Mouse (Mus musculus) hindbrain, embryonic 10.5 days (tissue): Measurements from ENCODE around the gene Asb4. TPM values are rescaled to one million over a fixed set of nuclear protein-coding genes. Genes with fewer than 3 reads are reported as not detected.

Source experiments
- DNase-seq: peaks from one replicate; pipeline ENCODE4 v3.0.0-alpha.2; 2017; ENCODE audit warnings: low spot score
- H3K27ac ChIP-seq: fragments of 300-500 bp; sonication (generic); 2 replicates; pipeline ENCODE4 v1.5.1; 2016; ENCODE audit warnings: mild to moderate bottlenecking, moderate library complexity
- H3K27me3 ChIP-seq: fragments of 300-500 bp; sonication (generic); 2 replicates; pipeline ENCODE4 v1.6.1; 2016; ENCODE audit warnings: mild to moderate bottlenecking; ENCODE audit not compliant: poor library complexity, insufficient read depth, severe bottlenecking
- H3K36me3 ChIP-seq: fragments of 300-500 bp; sonication (generic); 2 replicates; pipeline ENCODE4 v1.6.1; 2016; ENCODE audit warnings: mild to moderate bottlenecking, moderate library complexity
- H3K4me1 ChIP-seq: fragments of 300-500 bp; sonication (generic); replicated peaks from 2 replicates; pipeline ENCODE4 v1.6.1; 2016; ENCODE audit warnings: mild to moderate bottlenecking
- H3K4me3 ChIP-seq: fragments of 300-500 bp; sonication (generic); 2 replicates; pipeline ENCODE4 v1.5.1; 2016; ENCODE audit warnings: mild to moderate bottlenecking, moderate library complexity
- H3K9me3 ChIP-seq: fragments of 300-500 bp; sonication (generic); 2 replicates; pipeline ENCODE4 v1.6.1; 2016; ENCODE audit warnings: mild to moderate bottlenecking, moderate library complexity
- WGBS: fragments of 180-500 bp; shearing (Covaris S2); methylation state at CpG from one replicate; pipeline ENCODE4 v1.1.7; 2016; 5-methylcytosine and 5-hydroxymethylcytosine counted together
- polyA plus RNA-seq: library from polyadenylated mRNA; unstranded; fragments of >200 nt; fragmentation: Nextera tagmentation; extraction: Ambion mirVana; gene quantifications from 2 replicates; pipeline ENCODE4 v1.2.1, GENCODE M21; 2016

Asb4 gene
- polyA plus RNA-seq, 1 experiment from 2014 or later, result 24.3 TPM

DNA sequence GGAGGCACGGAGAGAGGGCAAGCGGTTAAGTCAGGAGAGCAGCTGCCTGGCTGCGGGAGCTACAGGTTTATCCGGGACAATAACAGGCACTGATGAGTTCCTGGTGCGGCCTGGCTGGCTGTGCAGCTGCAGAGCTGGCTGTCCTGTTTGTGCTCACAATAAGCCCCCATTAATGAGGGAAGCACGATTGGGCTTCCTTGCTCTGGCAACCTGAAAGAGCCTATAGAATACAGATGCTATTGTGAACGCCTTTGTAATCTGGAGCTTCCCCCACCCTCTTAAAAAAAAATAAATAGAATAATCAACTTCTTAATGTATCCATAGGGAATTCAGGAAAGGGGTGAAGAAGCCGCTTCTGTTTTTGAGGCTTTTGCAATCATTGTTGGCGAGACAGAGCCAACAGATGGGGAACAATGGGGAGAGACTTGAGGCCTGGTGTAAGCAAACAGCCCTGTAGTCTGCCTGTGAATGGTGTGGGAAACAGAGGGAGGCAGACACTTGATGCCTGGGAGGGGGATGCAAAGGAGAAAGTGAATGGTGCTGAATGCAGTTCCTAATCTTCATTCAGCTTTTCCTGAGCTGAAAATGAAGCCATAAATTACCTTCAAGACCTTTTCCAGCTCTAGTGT lies 2.4 kb upstream of the Asb4 start:
- Histone ChIP-seq H3K36me3 (no peaks in the 10 kb centered on the region), H3K4me3 (peak overlapping the region; percentile 32), H3K27me3 (no peaks in the 10 kb centered on the region), H3K9me3 (no peaks in the 10 kb centered on the region), H3K27ac (peak overlapping the region; percentile 93), H3K4me1 (peaks cover 65% of the 10 kb centered on the region)
- WGBS, result 4% methylated on average over 9 of the region's 9 CpGs
- peak; percentile 81 for DNase-seq

DNA sequence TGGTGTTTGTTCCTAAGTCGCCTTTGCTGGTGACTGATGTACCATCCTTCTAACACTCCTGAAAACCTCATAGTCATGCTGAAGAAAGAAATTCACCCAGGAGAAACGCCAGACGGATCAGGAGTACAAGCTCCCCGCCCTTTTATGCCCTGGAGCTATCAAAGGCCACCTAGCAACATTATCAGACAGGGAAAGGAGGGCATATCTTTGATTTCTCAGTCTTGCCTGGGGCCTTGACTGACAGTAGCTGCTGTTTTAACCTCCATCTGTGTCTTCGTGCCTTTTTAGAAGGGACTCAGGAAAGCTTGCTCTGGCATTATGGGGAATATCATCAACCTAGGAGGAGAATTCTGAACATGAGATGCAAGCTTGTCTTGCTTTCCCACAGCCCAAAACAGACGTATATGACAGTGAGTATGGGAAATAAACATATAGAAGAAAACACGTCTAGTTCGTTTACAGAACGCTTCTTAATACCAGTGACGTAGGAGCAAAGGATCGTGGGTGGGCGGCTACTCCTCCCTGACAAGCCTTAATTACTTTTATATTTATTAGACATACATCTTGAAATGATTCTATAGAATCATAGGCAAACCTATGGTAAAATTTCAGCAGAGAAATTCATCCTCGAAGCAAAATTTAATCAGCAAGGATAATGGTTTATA lies 1.1 kb upstream of the Asb4 start:
- WGBS, result 48% methylated on average over 13 of the region's 13 CpGs

DNA sequence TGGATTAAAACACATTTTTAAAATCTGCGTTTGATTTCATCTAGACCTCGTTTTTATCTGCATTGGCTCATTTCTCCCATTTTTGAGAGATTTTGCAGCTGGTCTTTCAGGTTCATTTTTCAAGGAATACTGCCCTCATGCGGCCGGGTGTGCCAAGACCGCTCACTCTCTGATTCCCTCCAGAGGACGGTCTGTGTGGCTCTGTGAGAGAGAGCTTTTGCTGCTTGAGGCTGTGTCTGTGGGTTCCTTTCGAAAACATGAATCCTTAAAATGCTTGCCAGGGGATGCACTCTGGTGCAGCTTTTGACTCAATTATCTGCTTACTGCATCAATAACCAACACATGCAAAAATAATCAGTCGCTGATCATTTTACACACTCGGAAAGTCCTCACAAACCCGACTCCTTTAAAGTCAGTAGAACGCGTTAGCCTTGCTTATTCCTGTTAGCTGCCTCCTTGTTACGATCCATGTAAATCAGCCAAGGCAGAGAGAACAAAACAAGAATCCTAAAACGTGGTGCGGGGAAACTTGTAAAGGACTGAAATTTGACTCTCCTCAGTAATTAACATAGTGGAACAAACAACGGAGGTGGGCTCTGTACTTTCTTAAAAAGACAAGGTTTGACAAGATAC lies 487 bp upstream of the Asb4 start:
- peak; percentile 88 for DNase-seq
- Histone ChIP-seq H3K4me1 (peaks cover 66% of the 10 kb centered on the region), H3K9me3 (no peaks in the 10 kb centered on the region), H3K27me3 (no peaks in the 10 kb centered on the region), H3K27ac (peak overlapping the region; percentile 93), H3K4me3 (peak overlapping the region; percentile 47), H3K36me3 (no peaks in the 10 kb centered on the region)
- WGBS, result 1% methylated on average over 16 of the region's 16 CpGs

More for the DNA sequence above, 1.1 kb upstream of the Asb4 start:
- no peak overlapping the region for H3K4me3 ChIP-seq
- H3K4me1 ChIP-seq, result peaks cover 65% of the 10 kb centered on the region
- no peaks in the 10 kb centered on the region for H3K36me3 ChIP-seq
- H3K9me3 ChIP-seq, result no peaks in the 10 kb centered on the region
- no peak for DNase-seq
- peak overlapping the region; percentile 93 for H3K27ac ChIP-seq
- no peaks in the 10 kb centered on the region for H3K27me3 ChIP-seq

DNA sequence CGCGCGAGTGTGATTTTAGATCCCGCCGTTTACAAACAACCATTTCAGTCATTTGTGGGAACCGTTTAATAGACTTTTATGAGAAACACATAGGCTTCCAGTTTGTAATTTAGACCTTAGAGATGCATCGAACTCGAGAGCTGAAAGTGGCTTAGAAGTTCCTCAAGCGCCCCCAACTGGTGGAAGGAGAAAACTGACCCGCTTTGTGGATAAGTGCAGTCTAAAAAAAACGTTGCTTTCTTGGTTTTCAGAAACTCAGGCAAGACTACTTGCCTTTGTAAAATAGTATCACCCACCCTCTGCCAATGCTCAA lies 948 bp downstream of the Asb4 start:
- 2% methylated on average over 11 of the region's 11 CpGs for WGBS
- Histone ChIP-seq H3K27me3 (no peaks in the 10 kb centered on the region), H3K36me3 (no peaks in the 10 kb centered on the region), H3K4me1 (peaks cover 67% of the 10 kb centered on the region), H3K9me3 (no peaks in the 10 kb centered on the region), H3K27ac (peak overlapping the region; percentile 93), H3K4me3 (peak overlapping the region; percentile 47)
- DNase-seq, result peak; percentile 83

DNA sequence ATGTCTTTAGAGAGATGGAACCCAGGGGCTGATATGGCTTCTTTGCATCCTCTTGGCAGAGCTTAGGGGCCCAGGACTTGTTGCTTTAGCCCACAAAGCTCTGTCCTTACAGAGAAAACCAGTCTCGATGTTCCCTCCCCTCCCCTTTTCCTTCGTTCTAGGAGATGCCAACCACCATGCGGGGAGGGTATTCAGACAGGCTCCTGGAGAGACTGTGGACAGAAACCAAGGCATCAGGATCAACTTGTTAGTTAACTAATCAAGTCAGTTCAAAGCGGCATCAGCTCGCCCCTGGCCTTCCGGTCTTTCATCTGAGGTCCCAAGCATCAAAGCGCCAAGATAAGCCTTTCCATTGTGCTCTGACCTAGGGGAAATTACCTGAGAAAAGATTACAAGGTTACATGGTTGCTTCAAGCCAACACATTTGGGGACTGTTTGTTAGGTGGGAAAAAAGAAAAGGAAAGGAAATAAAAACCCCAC lies 2.0 kb downstream of the Asb4 start:
- DNase-seq, result no peak
- Histone ChIP-seq H3K36me3 (no peaks in the 10 kb centered on the region), H3K27me3 (no peaks in the 10 kb centered on the region), H3K27ac (peak overlapping the region; percentile 62), H3K4me1 (peaks cover 67% of the 10 kb centered on the region), H3K4me3 (no peak overlapping the region), H3K9me3 (no peaks in the 10 kb centered on the region)
- 24% methylated on average over 7 of the region's 7 CpGs for WGBS

DNA sequence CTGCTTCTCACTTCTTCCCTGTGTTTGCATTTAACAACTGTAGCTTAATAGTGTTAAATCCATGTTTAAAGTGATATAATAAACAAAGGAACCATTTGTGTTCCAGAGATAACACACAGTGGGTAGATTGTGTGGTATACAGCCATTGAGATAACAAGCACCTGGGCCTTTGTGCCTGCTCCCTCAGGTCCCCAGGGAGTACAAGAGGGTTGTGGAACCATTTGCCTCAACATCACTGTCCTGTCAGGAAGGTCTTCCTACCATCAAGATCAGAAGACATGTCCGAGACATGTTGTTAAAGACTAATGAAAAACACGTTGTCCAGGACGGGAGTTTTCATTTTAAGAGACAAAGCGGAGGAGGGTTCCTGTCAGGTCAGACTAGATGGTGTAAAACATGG lies 3.3 kb downstream of the Asb4 start:
- no peaks in the 10 kb centered on the region for H3K9me3 ChIP-seq
- H3K36me3 ChIP-seq, result no peaks in the 10 kb centered on the region
- 79% methylated on average over 4 of the region's 4 CpGs for WGBS
- no peaks in the 10 kb centered on the region for H3K27me3 ChIP-seq
- no peak for DNase-seq
- H3K4me3 ChIP-seq, result no peak overlapping the region
- no peak overlapping the region for H3K27ac ChIP-seq
- H3K4me1 ChIP-seq, result peaks cover 64% of the 10 kb centered on the region

DNA sequence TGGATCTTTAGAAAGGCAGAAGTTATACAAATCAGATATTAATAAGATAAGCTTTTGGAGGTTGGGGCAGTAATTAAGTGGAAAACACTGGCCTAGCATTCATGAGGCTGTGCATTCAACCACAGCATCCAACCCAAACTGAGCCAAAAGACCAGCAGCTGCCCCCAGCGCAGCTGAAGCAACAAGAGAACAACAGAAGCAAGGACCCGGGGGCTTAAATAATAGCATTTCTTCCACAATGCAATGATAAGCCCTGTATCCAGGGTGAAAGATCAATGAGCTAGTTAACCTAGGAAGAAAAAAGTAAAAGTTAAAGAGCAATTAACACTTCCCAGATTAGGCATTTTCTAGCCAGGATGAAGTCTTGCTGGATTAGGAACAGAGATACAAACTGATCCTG lies 4.2 kb downstream of the Asb4 start:
- Histone ChIP-seq H3K36me3 (no peaks in the 10 kb centered on the region), H3K4me3 (no peak overlapping the region), H3K4me1 (peaks cover 55% of the 10 kb centered on the region), H3K9me3 (no peaks in the 10 kb centered on the region), H3K27ac (0 out of 2 replicates have a peak overlapping the region, but pooled peaks have one; percentile 24), H3K27me3 (no peaks in the 10 kb centered on the region)
- no peak for DNase-seq
- 28% methylated on average over 2 of the region's 2 CpGs for WGBS

DNA sequence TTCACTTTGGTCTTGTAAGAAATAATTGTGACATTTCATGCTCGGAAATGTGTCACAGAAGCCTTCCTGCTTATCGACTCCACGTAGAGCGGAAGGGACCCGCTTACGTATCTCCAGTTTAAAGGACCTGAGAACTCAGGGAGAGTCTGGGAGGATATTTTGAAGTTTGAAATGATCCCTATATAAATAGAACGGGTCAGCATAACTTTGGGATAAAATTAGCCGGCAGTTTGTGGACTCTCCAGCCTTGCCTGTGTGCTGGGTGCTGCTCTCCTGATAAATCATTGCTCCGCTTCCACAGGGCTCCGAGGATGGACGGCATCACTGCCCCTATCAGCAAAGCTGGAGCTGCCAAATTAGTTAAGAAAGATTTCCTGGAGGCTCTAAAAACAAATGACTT lies 7.1 kb downstream of the Asb4 start:
- H3K27me3 ChIP-seq, result no peaks in the 10 kb centered on the region
- H3K9me3 ChIP-seq, result no peaks in the 10 kb centered on the region
- WGBS, result 21% methylated on average over 11 of the region's 11 CpGs
- no peaks in the 10 kb centered on the region for H3K36me3 ChIP-seq
- H3K4me1 ChIP-seq, result peaks cover 37% of the 10 kb centered on the region
- H3K27ac ChIP-seq, result peak overlapping the region; percentile 82
- H3K4me3 ChIP-seq, result peak overlapping the region; percentile 46
- DNase-seq, result peak; percentile 30

DNA sequence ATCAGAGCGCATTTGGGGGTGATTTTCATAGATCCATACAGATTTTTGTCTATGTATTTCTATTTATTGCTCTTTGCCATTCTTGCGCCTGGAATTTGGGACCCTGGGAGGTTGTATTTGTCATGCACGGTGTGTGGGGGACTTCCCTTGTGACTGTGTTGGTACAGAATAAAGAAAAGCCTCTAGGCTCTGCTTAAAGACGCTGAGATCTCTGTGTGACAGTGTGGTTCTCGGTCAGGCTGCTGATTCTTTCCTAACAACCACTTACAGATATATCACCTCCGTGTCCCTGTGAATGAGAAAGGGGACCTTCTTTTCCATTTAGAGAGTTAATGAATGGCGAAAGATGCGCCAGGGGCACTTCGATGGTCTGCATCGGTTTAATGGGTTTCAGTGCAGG lies 7.8 kb downstream of the Asb4 start:
- Histone ChIP-seq H3K36me3 (no peaks in the 10 kb centered on the region), H3K4me1 (peaks cover 36% of the 10 kb centered on the region), H3K4me3 (peak overlapping the region; percentile 46), H3K9me3 (no peaks in the 10 kb centered on the region), H3K27ac (peak overlapping the region; percentile 82), H3K27me3 (no peaks in the 10 kb centered on the region)
- WGBS, result 11% methylated on average over 10 of the region's 10 CpGs
- DNase-seq, result no peak

DNA sequence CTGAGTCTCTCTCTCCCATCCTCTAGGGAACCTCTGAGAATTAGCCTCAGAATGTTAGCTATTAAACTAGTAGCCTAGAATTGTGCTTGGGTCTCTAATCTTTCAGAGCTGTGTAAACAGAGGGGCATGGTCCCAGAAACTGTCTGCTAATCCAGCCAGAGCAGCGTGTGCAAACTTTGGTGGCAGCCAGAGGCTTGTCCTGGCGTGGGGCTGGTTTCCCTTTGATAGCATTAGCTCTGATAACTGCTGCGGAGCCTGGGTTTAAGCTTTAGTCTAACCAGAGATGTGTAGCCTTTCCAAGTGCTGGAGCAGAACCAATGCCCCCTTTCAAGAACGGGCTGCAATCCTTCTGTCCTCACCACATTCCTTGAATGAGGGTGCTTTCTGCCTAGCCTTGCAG lies 11.8 kb downstream of the Asb4 start:
- Histone ChIP-seq H3K27me3 (no peaks in the 10 kb centered on the region), H3K4me3 (no peak overlapping the region), H3K27ac (peak overlapping the region; percentile 50; the same call in 1 of the 2 replicates), H3K9me3 (no peaks in the 10 kb centered on the region), H3K36me3 (no peaks in the 10 kb centered on the region), H3K4me1 (peaks cover 20% of the 10 kb centered on the region)
- WGBS, result 27% methylated on average over 4 of the region's 4 CpGs
- no peak for DNase-seq

DNA sequence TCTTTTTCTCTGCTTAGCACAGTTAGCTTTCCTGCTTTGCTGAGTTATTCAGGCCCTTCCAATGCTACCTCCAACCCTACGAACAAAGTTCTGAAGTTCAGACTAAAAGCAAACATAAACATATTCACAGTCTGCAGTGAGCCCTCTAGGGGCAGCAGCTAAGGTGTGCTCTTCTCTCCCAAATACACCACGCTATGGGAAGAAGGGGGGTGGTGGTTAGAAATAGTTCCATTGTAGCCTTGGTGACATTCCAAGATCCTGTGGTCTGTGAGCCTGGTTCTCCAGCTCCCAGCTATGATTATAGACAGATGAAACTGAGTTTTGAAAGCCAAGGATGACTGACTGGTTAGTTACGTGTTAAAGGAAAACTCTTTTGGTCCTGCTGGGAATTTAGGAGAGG lies 13.6 kb downstream of the Asb4 start:
- H3K4me1 ChIP-seq, result peaks cover 11% of the 10 kb centered on the region
- H3K36me3 ChIP-seq, result no peaks in the 10 kb centered on the region
- H3K9me3 ChIP-seq, result no peaks in the 10 kb centered on the region
- H3K27me3 ChIP-seq, result no peaks in the 10 kb centered on the region
- no peak overlapping the region for H3K4me3 ChIP-seq
- WGBS, result 60% methylated on average over 3 of the region's 3 CpGs
- H3K27ac ChIP-seq, result no peak overlapping the region
- no peak for DNase-seq

DNA sequence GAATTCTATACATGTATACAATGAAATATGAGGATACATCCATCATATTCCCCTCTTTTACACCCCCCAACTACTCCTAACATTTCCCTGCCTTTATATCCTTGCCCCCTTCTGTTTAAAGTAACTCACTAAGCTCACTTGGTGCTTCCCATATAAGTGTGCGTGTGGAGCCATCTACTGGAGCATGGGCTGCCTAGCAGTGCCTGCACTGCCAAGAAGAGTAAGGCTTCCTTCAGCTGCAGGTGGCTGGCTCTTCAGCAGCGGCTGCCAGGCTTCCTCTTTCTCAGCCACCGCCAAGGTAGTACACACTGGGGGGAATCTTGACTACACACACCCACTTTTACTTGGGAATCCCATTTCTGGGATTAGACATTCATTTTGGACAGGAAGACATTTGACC lies 18.2 kb downstream of the Asb4 start:
- no peaks in the 10 kb centered on the region for H3K9me3 ChIP-seq
- no peak overlapping the region for H3K27ac ChIP-seq
- no peak overlapping the region for H3K4me3 ChIP-seq
- WGBS, result 9% methylated on average over 3 of the region's 3 CpGs
- no peaks in the 10 kb centered on the region for H3K36me3 ChIP-seq
- no peaks in the 10 kb centered on the region for H3K27me3 ChIP-seq
- peak; percentile 71 for DNase-seq
- H3K4me1 ChIP-seq, result peaks cover 22% of the 10 kb centered on the region

DNA sequence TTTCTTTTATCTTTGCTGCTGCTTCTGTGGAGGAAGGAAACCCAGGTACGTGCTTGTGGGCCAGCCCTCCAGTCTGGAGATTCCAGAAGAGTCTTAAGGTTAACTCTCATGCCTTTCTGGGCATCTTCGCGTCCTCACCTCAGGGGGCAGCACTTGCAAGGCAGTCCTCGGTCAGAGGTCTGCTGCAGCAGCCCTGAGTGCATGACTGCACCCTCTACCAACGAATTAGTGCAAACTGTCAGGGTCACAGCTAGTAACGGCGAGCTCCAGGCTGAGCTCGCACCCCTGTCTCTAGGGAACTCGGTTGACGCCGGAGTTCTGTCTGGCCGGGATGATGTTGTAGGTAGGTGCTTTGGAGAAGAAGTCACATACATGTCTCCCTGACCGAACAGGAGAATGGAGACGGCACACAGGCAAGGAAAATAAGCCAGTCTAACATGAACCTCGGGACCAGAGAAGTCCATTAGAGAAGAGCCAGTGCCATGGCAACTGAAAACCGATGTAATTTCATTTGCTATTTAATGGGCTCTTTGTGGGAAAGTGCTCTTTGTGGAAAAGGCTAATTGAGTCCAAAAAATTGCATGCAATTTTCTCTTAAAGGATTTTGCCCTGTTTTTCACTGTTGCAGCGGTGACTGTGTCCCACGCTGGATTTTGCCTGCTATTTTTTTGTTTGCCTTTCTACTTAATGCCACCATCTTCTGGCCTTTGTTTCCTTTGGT lies 20.1 kb downstream of the Asb4 start:
- 22% methylated on average over 18 of the region's 18 CpGs for WGBS
- peak; percentile 63 for DNase-seq
- H3K27me3 ChIP-seq, result no peaks in the 10 kb centered on the region
- H3K4me3 ChIP-seq, result peak overlapping the region; percentile 36
- no peaks in the 10 kb centered on the region for H3K36me3 ChIP-seq
- H3K9me3 ChIP-seq, result no peaks in the 10 kb centered on the region
- peaks cover 32% of the 10 kb centered on the region for H3K4me1 ChIP-seq
- H3K27ac ChIP-seq, result peak overlapping the region; percentile 80
